Mouse (Mus musculus) ES-CJ7 (cell line): ENCODE results near the gene Klf11.
"Not testable (repeated sequence)": the region's sequence is repeated elsewhere in the genome, so short reads cannot be mapped to it uniquely, and the experiment has no call there.

Source experiments
- DNase-seq: peaks from one replicate; pipeline ENCODE4 v3.0.0; 2011; ENCODE audit warnings: low read depth, low spot score

Klf11 gene

DNA sequence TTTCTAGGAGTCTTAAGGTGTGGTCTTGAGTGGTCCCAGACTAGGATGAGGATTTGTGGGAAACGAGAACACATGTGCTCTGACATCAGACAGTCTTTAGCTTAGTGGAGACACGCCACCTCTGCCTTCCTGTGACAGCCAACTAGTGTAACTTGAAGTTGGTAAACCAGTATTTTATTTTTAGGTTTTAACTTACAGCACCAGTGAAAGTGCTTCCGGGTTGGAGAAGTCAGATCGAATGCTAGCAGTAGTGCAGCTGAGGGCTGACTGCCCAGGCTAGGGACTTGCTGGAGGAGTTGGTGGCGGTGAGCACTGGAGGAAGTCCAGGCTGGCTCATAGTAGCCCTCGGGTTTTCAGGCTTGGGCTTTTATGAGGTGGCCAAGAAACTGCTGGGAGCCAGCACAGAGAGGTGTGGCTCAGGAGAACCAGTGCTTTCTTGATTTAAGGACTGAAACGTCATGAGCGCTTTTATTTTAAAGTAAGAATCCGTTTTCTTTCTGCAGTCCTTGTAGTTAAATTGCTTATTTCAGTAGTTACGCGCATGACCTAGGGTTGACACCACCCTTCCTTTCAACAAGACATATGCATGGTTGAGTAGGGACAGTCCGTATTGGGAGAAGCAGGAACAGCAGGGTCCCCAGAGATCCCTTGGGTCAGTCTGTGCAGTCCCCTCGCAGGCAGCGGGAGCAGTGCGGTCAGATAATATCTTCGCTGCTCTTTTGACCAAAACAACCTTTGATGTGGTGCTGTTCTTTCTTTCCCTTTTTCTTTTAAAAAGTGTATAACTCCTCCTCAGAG, 3.2 kb downstream of the Klf11 start:
- DNase-seq = no peak

DNA sequence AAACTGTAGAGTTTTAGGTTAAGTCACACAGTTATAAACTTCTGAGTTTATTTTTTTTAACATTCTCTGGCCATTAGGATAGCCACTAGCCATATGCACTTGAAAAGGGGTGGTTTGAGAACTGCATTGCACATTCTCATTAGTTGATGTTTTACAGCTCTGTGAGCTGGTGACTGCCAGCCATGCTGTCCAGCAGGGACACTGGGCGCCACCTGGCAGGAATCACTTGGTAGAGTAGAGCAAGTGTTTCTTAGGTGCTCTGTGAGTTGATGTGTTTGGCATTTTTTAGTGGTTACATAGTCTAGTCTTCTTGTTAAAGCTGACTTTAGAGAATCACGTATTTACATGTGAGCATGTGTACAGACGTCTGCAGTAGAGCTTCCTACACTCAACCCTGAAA, 5.4 kb downstream of the Klf11 start:
- no peak for DNase-seq

DNA sequence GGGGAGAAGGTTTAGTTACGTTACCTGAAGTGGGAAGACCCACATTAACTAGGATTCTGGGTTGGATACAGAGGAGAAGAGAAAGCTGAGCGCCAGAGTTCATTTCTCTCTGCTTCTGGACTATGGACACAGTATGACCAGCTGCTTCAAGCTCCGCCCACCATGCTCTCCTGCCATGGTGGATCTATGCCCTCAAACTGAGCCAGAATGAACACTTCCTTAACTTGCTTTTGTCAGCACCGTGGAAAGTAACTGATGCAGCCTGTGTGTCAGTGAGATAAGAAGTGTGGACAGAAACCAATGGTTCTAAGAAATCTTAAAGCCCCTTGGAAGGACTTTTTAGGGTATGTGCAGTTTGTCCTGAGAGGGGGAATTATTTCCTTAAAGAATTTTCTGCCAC, 7.9 kb downstream of the Klf11 start:
- no peak for DNase-seq

DNA sequence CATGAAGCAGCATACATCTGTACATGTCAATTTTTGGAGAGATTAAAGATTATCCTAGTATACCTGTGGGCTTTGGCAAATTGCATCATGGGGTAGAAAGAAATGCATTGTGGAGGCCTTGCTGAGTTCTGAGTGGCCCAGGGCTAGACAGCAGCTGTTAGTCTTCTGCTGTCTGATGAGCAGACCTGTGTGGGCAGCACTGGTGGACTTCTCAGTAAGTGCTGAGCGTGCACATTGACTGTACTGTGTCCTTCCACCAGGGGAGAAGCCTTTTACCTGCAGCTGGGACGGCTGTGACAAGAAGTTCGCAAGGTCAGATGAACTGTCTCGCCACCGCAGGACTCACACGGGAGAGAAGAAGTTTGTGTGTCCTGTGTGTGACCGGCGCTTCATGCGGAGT, 8.8 kb downstream of the Klf11 start:
- no peak for DNase-seq

DNA sequence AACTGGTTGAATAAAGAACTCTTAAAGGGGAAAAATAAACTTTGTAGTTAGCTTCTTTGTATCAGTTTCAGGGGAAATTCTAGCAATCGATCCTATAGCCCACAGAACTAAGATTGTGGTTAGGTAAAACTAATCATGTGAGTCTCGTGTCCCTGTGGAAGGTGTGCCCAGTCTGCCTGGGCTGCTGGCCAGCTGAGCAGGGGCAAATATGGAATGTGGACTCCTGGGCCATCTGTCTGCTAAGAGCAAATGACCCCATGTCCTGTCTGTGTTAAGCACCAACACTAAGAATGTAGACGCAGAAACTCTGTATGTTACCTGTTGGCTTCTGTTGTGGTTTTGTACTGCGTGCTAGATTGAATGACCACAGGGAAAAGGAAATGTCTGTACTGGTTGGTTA, 10.0 kb downstream of the Klf11 start:
- DNase-seq = no peak

DNA sequence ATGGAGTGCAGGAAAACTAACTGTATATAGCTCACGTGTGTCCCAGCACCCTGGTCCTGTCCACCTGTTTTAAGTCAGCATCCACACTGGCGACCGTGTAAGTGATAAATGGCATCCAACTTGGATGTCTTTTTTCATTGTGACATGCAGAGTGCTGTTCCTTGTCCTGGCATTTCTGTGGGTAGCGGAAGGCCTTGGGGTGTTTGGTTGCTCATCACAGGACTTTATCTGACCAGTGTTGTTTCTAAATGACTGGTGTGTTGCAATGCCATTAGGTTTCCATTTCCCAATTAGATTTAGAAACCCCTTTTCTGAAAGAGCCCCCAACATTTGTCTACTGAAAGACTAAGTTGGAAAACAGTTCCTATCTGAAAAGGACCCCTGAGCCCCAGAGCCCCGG, 11.1 kb downstream of the Klf11 start:
- DNase-seq = no peak

DNA sequence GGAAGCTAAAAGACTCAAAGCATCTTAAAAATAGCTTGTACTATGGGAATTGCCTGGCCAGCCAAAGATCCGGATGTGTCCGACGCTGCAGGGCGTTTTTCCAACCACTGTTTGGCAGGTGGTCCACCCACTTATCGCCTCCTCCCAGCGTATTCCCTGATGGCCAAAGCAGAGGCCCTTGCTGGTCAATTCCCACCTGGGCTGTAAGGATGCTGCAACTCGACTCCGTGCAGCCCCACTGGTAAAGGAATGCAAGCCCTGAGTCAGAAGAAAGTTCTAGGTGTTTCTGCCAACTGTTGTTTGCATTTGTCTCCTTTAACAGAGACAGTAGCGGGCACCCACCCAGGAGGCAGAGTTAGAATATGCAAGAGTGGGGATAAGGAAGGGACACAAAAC, 29.0 kb downstream of the Klf11 start:
- no peak for DNase-seq

DNA sequence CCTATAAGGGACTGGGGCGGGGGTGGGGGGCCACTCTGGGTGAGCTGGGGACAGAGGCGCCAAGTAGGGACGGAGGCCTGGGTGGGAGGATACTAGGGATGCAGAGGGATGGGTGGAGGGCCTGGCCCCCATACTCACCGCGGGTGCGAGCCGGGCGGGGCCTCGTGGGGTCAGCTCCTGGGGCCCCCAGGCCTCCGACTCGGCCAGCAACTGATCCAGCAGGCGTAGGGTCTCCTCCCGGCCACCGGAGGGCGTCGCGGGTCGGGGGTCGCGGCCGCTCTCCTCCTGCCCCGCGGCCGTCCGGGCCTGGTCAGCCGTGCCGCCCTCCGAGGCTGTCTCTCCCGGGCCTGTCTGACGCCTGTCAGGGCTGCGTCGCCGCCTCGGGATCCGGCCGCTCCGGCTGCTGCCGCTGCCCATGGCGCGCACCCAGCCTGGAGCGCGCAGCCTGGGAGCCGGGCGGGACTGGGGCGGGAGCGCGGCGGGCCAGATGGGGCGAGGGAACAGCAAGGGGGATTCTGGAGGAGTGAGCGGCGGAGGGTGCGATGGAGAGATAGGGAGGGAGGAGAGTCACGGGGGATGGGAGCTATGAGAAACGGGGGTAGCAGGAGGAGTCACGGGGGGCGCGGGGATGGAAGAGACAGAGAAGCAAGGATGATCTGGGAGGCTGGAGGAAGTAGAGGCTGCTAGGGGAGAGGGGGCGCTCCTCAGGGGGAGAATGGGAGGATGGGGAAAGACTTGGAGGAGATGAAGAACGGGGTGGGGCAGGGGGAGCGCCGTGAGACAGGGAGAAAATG, 29.6 kb downstream of the Klf11 start:
- DNase-seq = no peak

DNA sequence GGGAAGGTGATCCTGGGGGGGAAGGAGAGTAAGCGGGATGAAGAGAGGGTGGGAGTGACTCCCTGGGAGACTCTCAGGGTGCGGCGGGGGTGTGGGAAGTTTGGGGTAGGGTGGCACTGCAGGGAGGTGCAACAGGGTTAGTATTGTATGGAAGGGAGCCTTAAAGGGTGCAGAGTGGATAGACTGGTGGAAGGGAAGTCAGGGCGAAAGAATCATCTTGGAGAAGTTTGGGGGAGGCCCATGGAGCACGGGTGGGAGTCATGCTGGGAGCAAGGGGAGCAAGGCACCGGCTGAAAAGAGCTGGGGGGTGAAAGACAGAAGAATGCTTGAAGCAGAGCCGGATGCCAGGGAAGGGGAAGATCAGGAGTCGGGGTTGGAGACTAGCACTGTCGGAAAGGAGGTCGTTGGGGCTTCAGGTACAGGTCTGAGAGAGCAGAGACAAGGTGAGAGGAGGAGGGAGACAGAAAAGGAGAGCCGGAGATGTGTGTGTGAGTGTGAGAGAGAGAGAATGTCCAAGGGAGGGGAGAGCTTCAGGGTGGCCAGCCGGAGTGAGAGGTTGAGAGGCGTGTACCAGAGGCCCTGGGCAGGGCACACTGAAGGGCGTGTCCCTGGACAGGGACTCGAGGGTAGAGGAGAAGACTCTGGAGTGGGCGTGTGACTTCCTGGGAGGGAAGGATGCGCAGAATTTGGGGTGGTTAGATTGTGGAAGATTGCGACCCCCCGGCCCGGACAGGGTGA, 30.4 kb downstream of the Klf11 start, which contains the start of gene Cys1:
Gene Cys1, minus strand, starts transcription at position 528 of the 738 bp plus-strand sequence.
- no peak for DNase-seq

DNA sequence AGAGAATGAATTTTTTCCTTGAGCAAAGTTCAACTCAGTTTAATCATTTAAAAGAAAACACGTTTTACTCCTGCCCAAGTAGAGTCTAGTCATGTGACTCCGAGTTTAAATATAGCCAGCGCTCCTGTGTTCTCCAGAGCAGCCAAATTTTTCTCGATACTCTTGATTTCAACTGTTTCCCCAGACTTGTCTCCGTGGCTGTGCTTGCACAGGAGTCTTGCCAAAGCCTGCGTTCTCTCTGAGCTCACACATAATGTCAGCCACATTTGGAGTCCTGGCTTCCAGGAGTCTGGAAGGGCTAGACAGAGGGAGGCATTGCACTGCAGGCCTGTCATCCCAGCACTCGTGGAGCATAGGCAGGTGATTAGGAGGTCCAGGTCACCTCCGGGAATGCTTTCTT, 31.5 kb downstream of the Klf11 start:
- DNase-seq = no peak

DNA sequence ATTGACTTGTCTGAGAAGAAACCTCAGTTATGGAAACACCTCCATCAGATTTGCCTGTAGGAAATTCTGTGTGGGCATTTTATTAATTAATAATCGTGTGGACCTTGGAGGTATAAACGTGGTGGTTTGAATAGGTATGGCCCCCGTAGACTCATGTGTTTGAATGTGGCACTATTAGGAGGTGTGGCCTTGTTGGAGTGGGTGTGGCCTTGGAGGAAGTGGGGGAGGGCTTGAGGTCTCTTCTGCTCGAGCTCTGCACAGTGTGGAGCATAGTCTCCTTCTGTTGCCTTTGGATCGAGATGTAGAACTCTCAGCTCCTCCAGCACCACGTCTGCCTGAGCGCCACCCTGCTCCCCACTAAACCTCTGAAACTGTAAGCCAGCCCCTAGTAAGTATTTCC, 32.4 kb downstream of the Klf11 start:
- no peak for DNase-seq

DNA sequence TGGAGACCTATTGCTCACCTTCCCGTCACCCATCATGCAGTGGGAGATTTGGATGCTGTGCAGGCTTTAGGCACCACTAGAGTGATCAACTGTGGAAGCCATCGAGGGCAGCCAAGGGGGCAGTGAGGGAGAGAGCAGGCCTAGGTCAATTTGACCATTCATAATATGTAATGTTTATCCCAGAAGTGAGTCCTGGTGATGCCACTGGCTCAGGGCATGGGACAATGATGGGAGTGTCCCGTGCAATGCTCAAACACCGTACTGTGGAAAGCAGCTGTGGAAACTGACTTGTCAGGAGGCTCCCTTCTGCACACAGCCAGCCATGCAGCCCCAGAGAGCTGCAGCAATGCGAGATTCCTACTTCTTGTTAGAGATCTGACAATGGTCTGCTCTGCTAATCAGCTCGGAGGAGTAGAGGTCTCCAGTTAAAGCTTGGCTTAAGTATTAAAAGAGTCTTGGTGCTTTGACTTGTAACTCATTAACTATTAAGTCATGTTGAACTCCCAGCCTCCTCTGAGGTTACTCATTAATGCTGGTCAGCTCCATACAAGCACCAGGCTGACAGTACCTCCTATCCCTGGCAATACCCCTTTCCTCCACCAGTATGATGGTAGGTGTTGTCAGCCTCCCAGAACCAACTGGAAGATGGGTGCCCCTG, 35.1 kb downstream of the Klf11 start:
- DNase-seq = no peak

DNA sequence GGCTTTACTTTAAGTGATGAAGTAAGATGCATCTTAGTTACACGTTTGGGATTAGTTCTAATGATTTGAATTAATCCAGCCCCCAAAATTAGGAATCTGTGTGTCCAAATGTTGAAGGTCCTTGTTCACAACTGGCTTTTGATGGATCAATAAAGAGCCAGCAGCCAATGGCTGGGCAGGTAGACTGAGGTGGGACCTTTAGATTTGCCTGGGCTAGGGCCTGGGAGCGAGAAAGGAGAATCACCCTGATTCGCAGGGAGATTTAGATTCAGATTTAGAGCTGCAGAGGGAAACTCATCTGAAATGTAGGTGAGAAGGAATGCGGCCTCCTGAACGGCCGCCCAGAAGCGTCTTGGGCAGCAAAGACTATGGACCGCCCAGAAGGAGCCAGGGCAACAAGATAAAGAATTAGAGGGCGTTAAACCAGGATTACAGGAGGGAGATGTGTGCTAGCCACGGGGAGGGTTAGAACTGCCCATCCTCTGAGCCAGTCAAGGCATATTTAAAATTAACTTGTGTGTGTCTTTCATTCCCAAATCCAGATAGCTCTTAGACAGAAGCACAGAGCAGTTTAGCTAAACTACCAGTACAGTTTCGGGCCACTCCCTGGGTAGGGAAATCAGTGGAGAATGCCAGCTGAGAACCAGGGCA, 35.7 kb downstream of the Klf11 start:
- DNase-seq = no peak

DNA sequence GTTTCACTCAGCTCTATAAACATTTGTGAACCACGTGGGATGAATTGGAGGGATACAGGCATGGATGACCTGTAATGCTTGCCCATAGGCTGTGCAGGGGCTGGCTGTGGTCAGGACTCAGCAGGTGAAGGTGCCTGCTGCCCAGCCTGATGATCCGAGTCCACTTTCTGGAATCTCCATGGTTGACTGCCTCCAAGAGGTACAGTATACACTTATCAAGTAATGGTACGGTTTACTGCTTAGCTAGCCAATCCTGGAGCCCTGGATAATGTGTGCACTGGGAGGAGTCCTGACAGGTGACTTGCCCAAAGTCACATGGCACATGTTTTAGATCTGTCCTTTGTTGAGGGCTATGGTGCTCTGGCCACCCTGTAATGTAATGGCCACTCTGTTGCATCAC, 39.3 kb downstream of the Klf11 start:
- no peak for DNase-seq

DNA sequence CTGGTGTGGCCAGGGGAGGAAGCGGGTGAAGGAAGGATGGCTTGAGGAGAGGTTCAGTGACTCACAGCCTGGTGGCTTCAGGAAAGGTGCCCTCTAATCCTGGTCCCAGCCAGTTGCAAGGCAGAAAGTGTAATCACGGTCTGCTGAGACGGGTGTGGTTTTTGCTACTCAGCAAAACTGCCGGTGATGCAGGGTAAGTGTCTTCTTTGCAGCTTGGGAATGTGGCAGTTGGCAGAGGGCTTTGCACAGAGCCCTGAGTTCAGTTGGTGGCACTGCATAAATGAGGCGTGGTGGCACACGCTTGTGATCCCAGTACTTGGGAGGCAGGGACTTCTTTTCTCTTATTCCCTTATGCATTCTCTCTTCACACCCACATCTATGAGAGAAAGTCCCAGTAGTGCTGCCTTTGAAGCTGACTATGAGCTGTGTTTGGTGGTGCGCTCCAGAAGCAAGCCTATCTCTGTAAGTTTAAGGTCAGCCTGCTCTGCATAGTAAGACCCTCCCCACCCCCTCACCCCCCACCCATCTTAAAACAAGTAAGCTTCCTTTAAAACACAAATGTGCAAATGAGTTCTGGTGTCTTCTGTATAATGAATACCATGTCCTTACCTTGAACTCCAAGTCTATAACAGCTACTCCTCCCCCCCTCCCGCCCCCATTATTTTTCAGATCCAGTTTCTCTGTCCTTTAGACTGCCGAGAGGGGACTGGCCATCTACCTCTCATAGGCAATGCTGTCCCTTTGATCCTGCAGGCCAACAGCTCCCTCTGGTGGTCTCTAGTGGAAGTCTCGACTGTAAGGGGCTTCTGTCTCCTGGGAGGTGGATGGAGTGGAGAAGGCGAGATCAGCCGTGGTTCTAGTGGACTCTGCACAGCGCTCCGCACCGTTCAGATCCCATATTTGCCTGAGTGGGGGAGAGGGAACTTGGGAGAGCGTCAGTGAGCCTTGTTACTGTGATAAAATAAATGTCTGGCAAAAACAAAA, 45.7 kb downstream of the Klf11 start:
- DNase-seq = peak; percentile 82

DNA sequence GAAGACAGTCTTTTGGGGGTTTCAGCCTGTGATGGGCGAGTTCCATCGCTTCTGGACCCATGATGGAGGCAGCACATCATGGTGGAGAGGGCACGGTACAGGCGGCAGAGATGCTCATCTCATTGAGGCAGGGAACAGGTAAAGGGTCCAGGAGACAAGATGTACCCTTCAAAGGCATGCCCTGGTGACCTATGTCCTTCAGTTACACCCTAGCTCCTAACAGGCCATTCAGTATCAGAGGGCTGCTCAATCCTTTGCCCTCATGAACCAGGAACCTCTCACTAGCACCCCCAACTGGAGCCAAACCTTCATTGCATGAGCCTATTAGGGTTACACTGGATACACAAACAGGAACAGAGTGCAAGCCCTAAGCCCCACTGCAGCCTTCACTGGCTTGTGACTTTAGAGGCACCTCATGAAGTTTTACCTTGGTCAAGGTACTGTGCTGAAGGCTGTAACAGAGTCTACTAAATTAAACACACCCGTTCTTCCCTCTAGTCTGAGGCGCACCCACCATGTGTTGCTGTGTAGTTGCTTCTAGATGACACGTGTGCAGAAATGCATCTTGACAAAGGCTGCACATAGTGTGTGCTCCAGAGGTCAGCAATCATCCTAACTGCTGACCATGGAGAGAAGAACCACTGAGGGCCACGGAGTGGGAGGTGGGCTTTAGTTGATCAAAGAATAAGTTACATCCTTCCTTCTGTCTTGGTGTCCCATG, 46.6 kb downstream of the Klf11 start:
- peak; percentile 80 for DNase-seq

DNA sequence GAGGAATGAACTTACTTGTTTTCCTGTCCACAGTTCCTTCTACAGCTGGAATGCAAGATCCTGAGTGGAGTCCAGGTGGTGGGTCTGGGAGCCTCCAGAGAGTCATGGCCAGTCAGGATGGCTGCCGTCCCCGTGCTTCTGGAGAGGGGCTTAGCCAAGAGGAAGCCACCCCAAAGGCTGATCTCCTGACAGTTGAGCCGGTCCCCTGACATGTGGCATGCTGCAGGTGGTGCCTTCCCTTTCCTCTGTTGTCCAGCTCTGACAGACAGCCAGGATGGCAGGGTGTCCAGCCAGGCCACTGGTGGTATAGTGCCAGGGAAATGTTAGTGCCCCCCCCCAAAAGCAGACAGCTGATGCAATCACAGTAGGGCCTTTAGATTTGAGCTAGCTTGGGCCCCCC, 47.4 kb downstream of the Klf11 start:
- DNase-seq = no peak

DNA sequence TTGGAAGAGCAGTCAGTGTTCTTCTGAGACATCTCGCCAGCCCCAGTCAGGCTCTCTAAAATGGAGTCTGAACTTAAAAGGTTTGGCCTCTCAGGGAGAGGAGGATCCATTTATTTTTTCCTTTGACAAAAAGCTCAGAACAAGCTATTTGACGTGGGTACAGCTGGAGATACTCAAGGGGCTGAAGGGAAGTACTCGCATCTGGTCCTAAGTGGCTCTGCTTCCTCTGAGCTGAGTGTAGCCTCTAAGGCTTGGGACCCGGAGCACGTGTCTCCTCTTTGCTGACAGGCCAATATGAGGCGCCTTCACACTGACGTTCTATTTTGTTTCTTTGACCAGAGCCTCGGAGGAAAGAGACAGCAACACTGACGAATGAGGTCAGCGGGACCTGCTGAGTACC, 48.5 kb downstream of the Klf11 start:
- DNase-seq = no peak

DNA sequence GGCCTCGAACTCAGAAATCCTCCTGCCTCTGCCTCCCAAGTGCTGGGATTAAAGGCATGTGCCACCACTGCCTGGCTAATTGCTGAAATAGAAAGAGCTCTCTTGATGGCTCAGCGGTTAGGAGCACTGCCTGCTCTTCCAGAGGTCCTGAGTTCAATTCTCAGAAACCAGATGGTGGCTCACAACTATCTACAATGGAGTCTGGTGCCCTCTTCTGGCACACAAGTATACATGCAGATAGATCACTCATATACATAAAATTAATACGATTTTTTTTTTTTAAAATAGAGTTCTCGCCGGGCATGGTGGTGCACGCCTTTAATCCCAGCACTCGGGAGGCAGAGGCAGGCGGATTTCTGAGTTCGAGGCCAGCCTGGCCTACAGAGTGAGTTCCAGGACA, 50.5 kb downstream of the Klf11 start:
- not testable (repeated sequence) for DNase-seq
